Mouse (Mus musculus) T-cell, adult 2 months (primary cell): ENCODE results near the gene Dnajc15.

Experiments used
- DNase-seq: peaks from one replicate; pipeline ENCODE4 v3.0.0; 2022; ENCODE audit warnings: low spot score

Dnajc15 gene

DNA sequence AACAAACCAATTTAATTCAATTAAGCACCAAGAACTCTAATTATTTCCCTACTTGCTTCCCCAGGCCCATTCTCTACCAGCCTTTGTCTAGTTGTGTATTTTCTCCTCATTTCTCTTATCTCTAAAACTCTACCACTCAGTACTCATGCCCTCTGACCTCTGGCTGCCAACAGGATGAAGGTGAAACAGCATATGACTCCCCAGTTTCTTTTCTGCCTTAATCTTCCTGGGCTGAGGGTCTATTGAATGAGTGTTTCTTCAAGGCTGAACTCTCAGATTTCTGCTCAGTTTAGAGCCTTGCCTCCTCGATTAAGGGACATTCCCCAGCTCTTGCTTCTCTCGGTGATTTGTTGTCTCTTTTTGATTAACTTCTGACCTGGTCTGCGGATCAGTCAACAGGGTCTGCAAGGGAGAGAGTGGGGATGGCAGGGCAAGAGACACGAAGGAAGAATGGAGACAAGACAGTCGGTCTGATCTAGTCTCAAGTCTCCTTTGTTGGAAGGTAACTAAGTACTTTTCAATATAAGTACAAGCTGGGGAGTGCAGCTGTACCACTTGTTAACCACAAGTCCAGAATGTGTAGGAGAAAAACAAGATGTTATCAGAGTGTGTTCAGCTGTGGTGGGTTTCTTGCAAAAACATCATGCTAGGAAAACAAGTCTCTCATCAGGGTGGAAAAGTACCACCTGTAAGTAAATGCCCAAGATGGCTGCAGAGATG, 13.9 kb downstream of the Dnajc15 start:
- peak; percentile 37 for DNase-seq

DNA sequence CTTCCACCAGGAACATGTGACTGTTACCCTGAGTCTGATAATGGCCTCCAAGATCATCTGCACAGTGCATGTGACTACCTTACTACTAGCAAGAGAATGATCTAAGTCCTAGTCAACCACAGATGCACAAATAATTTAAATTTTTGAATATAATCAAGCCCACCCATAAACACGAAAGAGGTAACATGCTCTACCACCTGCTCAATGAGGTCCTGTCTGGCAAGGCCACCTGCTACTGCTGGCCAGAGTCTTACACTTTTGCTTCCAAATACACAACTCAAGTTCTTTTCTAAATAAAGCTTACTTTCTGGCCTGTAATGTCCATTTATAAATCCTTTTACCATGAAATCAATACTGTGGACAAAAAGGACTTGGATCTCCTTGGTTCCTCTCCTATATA, 15.0 kb downstream of the Dnajc15 start:
- DNase-seq = no peak

- DNase-seq = no peak
Measured at GRCm38 (mm10) chr14:77853951-77854350, 21.0 kb downstream of the Dnajc15 start.

DNA sequence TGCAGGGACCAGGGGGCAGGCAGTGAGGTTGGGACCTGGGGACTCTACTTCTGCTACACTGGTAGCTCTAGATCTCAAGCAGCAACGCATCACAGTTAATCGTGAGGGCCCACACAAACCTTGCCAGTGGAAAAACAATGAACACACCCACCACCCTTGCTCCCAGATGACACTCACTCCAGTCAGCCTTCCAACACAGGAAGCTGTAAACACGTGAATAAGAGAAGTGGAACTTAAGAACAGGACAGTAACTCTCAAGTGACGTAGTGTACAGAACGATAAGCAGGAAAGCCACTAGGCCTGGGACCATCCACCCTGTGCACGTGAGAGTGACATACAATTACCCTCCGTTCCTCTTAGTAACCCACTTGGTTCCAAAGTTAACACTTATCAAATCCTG, 25.1 kb downstream of the Dnajc15 start:
- no peak for DNase-seq

- peak; percentile 32 for DNase-seq
Measured at GRCm38 (mm10) chr14:77848349-77848748, 26.6 kb downstream of the Dnajc15 start.

- no peak for DNase-seq
Measured at GRCm38 (mm10) chr14:77846206-77846605, 28.7 kb downstream of the Dnajc15 start.

GRCm38 (mm10) chr14:77845479-77845878, 29.4 kb downstream of the Dnajc15 start:
- DNase-seq = no peak

GRCm38 (mm10) chr14:77840574-77840973, 34.4 kb downstream of the Dnajc15 start:
- DNase-seq = no peak

DNA sequence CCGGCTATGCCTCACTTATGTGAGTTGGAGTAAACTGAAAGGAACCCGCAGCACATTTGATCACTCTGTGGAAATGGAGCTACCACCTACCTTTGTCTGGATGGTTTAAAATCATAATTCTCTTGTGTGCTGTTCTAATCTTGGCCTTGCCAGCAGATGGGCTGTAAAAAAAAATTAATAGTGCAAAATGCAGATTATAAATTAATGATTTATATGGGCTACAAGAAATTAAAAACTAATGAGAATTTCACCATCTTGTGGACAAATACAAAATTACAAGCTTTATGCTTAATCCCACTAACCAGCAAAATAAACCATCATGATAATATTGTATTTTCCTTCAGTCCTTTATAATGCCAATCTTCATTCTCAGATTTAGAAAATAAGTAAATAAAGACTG, 34.8 kb downstream of the Dnajc15 start:
- no peak for DNase-seq

GRCm38 (mm10) chr14:77836794-77837193, 38.1 kb downstream of the Dnajc15 start:
- no peak for DNase-seq

GRCm38 (mm10) chr14:77832359-77832758, 42.6 kb downstream of the Dnajc15 start:
- DNase-seq = no peak

DNA sequence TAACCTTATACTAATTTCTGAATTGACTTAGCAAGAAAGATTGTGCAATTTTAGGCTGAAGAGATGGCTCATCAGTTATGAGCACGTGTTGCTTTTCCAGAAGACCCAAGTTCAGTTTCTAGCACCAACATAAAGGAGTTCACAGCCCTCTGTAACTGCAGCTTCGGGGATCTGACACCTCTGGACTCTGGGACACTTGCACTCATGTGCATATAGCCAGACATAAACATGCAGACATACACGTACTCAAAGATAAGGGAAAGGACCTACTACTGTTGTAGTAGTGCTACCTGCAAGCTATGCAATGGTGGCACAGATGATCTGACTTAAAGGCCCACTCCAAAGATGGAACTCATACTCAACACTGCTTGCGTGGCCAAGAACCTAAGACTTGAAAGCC, 43.0 kb downstream of the Dnajc15 start:
- no peak for DNase-seq

GRCm38 (mm10) chr14:77829673-77830072, 45.3 kb downstream of the Dnajc15 start:
- DNase-seq = no peak

DNA sequence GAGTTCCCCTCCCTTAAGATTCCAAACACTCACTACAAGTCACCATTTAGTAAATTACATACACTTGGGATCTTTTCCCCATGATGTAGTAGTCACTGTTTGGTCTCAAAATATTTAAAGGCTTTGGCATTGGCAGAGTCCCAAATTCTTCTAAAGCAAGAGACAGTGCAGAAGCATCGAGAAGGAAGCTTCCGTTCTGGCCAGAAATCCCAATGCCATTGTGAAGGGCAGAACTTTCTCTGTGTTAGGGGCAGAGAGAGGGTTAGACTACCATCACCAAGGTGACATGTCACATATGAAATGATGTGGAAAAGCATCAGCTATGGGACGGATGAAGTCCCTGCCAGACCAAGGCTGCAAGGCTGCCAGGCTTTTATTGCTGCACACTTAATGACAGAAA, 49.0 kb downstream of the Dnajc15 start:
- DNase-seq = no peak

- peak; percentile 13 for DNase-seq
Measured at GRCm38 (mm10) chr14:77825121-77825520, 49.8 kb downstream of the Dnajc15 start.

GRCm38 (mm10) chr14:77819841-77820240, 55.1 kb downstream of the Dnajc15 start:
- no peak for DNase-seq

DNA sequence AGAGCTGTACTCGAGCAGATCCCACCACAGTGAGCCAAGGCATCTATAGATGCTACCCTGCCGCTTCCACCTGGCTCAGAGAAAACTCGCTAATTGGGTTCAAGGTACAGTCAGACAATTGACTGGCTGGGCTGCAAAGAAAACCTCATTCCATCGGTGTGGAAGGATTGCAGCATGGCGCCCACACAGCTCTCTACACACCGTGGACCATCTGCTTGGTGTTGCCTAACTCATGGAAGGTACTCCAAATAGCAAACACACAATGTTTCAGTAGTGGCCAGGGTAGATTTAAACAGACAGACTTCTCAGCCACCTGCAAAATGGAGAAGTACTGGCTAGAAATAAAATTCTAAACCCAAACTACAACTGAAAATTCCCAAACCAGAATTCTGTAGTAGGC, 57.4 kb downstream of the Dnajc15 start:
- no peak for DNase-seq

DNA sequence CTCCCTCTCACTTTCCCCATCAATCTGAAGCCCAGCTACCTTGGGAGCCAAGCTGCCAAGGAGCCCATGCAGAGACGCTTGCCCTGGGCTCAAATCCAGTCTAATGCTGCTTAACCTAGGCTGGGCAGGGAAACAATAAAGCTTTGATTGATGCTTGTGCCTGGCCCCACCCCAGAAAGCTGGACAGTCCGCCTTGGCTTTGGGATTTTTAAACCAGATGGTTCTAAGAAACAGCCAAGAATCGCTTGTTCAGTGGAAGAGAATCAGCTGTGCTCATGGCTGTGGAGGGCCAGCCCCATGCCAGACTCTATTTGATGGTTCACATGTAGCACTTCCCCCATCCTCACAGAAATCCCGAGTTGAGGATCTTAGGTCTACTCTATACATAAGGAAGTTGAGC, 60.0 kb downstream of the Dnajc15 start:
- no peak for DNase-seq

- DNase-seq = no peak
Measured at GRCm38 (mm10) chr14:77812890-77813289, 62.0 kb downstream of the Dnajc15 start.

DNA sequence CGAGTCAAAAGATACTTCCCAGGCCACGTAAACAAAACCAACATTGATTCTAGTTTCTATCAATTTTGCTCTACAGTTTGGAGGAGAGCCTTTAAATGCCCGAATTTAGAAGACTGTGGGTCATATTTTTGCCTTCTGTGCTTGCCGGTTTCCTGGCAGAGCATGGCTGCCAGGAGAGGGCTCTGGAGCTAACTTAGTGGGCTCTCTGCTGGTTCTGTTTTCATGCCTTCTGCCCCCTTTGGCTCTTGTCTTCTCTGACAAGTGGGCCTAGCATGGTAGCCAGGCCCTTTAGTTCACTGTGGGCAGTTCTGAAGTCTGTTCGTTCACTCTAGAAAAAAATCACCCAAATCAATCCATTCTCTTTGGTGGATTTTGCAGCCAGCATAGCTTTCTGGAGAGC, 63.5 kb downstream of the Dnajc15 start:
- DNase-seq = no peak

- no peak for DNase-seq
Measured at GRCm38 (mm10) chr14:77807836-77808235, 67.1 kb downstream of the Dnajc15 start.

GRCm38 (mm10) chr14:77806345-77806744, 68.6 kb downstream of the Dnajc15 start:
- DNase-seq = no peak

DNA sequence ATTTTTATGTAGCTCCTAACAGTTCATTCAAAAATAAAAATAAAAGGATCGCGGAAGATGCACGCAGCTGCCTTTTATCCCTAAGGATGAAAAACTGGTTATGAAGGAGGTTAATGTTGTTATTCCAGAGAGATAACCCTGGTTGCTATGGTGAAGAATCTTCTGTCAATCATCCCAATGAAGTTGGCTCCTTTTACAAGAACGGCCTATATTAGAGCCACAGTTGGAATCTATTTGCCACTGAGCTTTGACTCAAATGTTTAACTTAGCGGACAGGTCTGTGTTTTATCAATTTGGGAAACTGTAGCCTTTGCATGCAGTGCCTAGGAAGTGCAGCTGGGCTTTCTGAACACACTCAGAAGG, 72.7 kb downstream of the Dnajc15 start:
- DNase-seq = no peak

- no peak for DNase-seq
Measured at GRCm38 (mm10) chr14:77801571-77802267, 73.2 kb downstream of the Dnajc15 start.
